Mouse (Mus musculus) layer of hippocampus, postnatal 25 days (tissue): Measurements from ENCODE around the gene Asphd1. TPM values are rescaled to one million over a fixed set of nuclear protein-coding genes. Genes with fewer than 3 reads are reported as not detected.

ENCODE experiments used
- DNase-seq, 2 experiments: peaks; one replicate each; pipeline ENCODE4 v3.0.0; 2022; ENCODE audit warnings: mixed read lengths in 2 of 2, low spot score in 1 of 2; ENCODE audit errors: extremely low spot score in 1 of 2
- total RNA-seq, 2 experiments: library from RNA; stranded (reverse); gene quantifications; 2 replicates each; pipeline ENCODE4 v1.2.3; 2021

The Asphd1 gene
- total RNA-seq, 2 experiments from 2014 or later, result 33.4 to 36.6 TPM

GRCm38 (mm10) chr7:126898102-126898990 is 51.0 kb downstream of the Asphd1 start:
- peak; percentile 95 to 97 for DNase-seq

GRCm38 (mm10) chr7:126897390-126898101 is 51.8 kb downstream of the Asphd1 start:
- DNase-seq, result no peak

- DNase-seq, result no peak
These were observed 52.5 kb downstream of the Asphd1 start for GRCm38 (mm10) chr7:126896912-126897311.

Other genes with a start within 250 kb of the Asphd1 start
- 100 to 1,000 TPM; 129 to 139 TPM for gene Coro1a, start 241.8 kb downstream of the Asphd1 start, total RNA-seq
- gene Mapk3, start 190.0 kb downstream of the Asphd1 start, total RNA-seq, result 100 to 1,000 TPM; 147 to 168 TPM
- 1 to 10 TPM; 1.7 to 4.3 TPM for gene Gdpd3, start 183.2 kb downstream of the Asphd1 start, total RNA-seq
- gene Ypel3, start 172.6 kb downstream of the Asphd1 start, total RNA-seq, result 100 to 1,000 TPM; 268 to 293 TPM
- gene Tbx6, start 168.1 kb downstream of the Asphd1 start, total RNA-seq, result under 1 TPM; 0.39 to 0.82 TPM
- 10 to 100 TPM; 53.3 to 55.0 TPM for gene Ppp4c, start 157.1 kb downstream of the Asphd1 start, total RNA-seq
- 10 to 100 TPM; 80.3 to 95.6 TPM for gene Fam57b, start 151.9 kb downstream of the Asphd1 start, total RNA-seq
- gene 4930451I11Rik, start 117.9 kb downstream of the Asphd1 start, total RNA-seq, result not detected
- 10 to 100 TPM; 15.6 to 16.2 TPM for gene Doc2a, start 102.2 kb downstream of the Asphd1 start, total RNA-seq
- gene Hirip3, start 87.6 kb downstream of the Asphd1 start, total RNA-seq, result 10 to 100 TPM; 19.5 to 31.1 TPM
- 10 to 100 TPM; 50.7 to 51.7 TPM for gene Ino80e, start 87.2 kb downstream of the Asphd1 start, total RNA-seq
- gene Taok2, start 64.9 kb downstream of the Asphd1 start, total RNA-seq, result 100 to 1,000 TPM; 150 to 163 TPM
- 10 to 100 TPM; 20.2 to 25.5 TPM for gene Tmem219, start 26.7 kb downstream of the Asphd1 start, total RNA-seq
- gene Kctd13, start 20.7 kb downstream of the Asphd1 start, total RNA-seq, result 100 to 1,000 TPM; 150 to 160 TPM
- gene Sez6l2, start 981 bp upstream of the Asphd1 start, total RNA-seq, result 100 to 1,000 TPM; 411 to 438 TPM
- gene Cdipt, start 26.3 kb upstream of the Asphd1 start, total RNA-seq, result 100 to 1,000 TPM; 157 to 177 TPM
- not detected for gene Cdiptos, start 26.5 kb upstream of the Asphd1 start, total RNA-seq
- gene Mvp, start 65.0 kb upstream of the Asphd1 start, total RNA-seq, result 1 to 10 TPM; 7.0 to 7.4 TPM
- gene Pagr1b, start 66.9 kb upstream of the Asphd1 start, total RNA-seq, result not detected
- gene Pagr1a, start 67.8 kb upstream of the Asphd1 start, total RNA-seq, result 10 to 100 TPM; 20.5 to 27.7 TPM
- gene Gm42742, start 71.5 kb upstream of the Asphd1 start, total RNA-seq, result 10 to 100 TPM; 51.0 to 57.8 TPM
- 100 to 1,000 TPM; 226 to 235 TPM for gene Prrt2, start 71.6 kb upstream of the Asphd1 start, total RNA-seq
- gene Maz, start 77.5 kb upstream of the Asphd1 start, total RNA-seq, result 100 to 1,000 TPM; 272 to 282 TPM
- gene Kif22, start 92.9 kb upstream of the Asphd1 start, total RNA-seq, result 1 to 10 TPM; 6.7 to 8.7 TPM
- gene Zg16, start 137.7 kb upstream of the Asphd1 start, total RNA-seq, result not detected
- gene AI467606, start 141.8 kb upstream of the Asphd1 start, total RNA-seq, result 1 to 10 TPM; 1.2 to 1.5 TPM
- under 1 TPM; 0.30 to 0.35 TPM for gene Qprt, start 172.6 kb upstream of the Asphd1 start, total RNA-seq
- under 1 TPM; 0.28 to 0.42 TPM for gene Spn, start 188.2 kb upstream of the Asphd1 start, total RNA-seq
- gene Cd2bp2, start 246.5 kb upstream of the Asphd1 start, total RNA-seq, result 10 to 100 TPM; 92.1 to 95.7 TPM